Mouse (Mus musculus): ENCODE data around the gene F930015N05Rik. TPM values are rescaled to one million over a fixed set of nuclear protein-coding genes. Genes with fewer than 3 reads are reported as not detected.

Gene F930015N05Rik
- total RNA-seq (2014; rRNA removed) (0.07 TPM in 1 of 2 replicates, not detected in the other), polyA plus RNA-seq (2012; rRNA removed) (0.07 TPM in 1 of 2 replicates, not detected in the other)

- H3K4me1 ChIP-seq (ENCODE audit: control insufficient read depth, insufficient read depth, low read length): no peaks in the 10 kb centered on the region
- H3K27me3 ChIP-seq (ENCODE audit: control insufficient read depth, insufficient read depth, low read length): peaks cover 9% of the 10 kb centered on the region
- DNase-seq (ENCODE audit: extremely low read depth, low read depth, low spot score): no peak
- TF ChIP-seq POLR2A (IDR thresholded peaks at IDR 0.05; ENCODE audit: extremely low read depth, insufficient read depth, low read length) (no peak), CTCF (IDR thresholded peaks at IDR 0.05; ENCODE audit: low read depth, low read length) (no peak)
- H3K27ac ChIP-seq (replicated peaks; ENCODE audit: insufficient read depth, low read depth, low read length): peak within 1 kb of the TSS; percentile 22; the same call in 1 of the 2 replicates
- H3K9ac ChIP-seq (ENCODE audit: low read depth, low read length): peak within 1 kb of the TSS; percentile 64
- H3K79me2 ChIP-seq (ENCODE audit: control insufficient read depth, insufficient read depth, low read length): no peaks in the 10 kb centered on the region
- 2% methylated on average over 24 of the region's 24 CpGs for WGBS
- H3K4me3 ChIP-seq (ENCODE audit: insufficient read depth, low read depth, low read length): peak within 1 kb of the TSS; percentile 54
- H3K36me3 ChIP-seq (ENCODE audit: control insufficient read depth, insufficient read depth, low read length): no peaks in the 10 kb centered on the region
Observed at GRCm38 (mm10) chr11:64436412-64436727, at the start of gene F930015N05Rik. Gene F930015N05Rik, minus strand, starts transcription at chr11:64436653.

DNA sequence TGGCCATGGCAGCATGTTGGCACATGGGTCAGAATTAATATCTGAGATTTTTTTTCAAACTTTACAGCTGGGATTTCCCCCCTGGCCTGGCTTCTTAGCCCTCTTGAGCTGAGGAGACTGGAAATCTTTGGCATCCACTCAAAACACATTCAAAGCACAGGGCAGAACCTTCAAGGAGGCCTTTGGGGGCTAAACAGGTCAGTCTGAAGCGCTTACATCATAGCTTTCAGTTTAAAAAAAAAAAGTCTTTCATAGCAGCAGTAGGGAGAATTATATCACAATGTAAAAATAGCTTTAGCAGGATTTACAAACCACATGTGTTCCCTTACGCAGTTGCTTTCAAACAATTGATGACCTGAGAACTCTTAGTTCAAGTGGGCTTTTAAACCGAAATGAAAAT is 45.0 kb upstream of the F930015N05Rik start:
- Histone ChIP-seq H3K27ac (replicated peaks; ENCODE audit: insufficient read depth, low read depth, low read length) (no peak overlapping the region), H3K9ac (ENCODE audit: low read depth, low read length) (no peak overlapping the region), H3K27me3 (ENCODE audit: control insufficient read depth, insufficient read depth, low read length) (no peaks in the 10 kb centered on the region), H3K4me3 (ENCODE audit: insufficient read depth, low read depth, low read length) (no peak overlapping the region), H3K4me1 (ENCODE audit: control insufficient read depth, insufficient read depth, low read length) (no peaks in the 10 kb centered on the region), H3K79me2 (ENCODE audit: control insufficient read depth, insufficient read depth, low read length) (no peaks in the 10 kb centered on the region), H3K36me3 (ENCODE audit: control insufficient read depth, insufficient read depth, low read length) (no peaks in the 10 kb centered on the region)
- 84% methylated on average over 3 of the region's 3 CpGs for WGBS
- TF ChIP-seq POLR2A (IDR thresholded peaks at IDR 0.05; ENCODE audit: extremely low read depth, insufficient read depth, low read length) (no peak), CTCF (IDR thresholded peaks at IDR 0.05; ENCODE audit: low read depth, low read length) (no peak)
- no peak for DNase-seq (ENCODE audit: extremely low read depth, low read depth, low spot score)

DNA sequence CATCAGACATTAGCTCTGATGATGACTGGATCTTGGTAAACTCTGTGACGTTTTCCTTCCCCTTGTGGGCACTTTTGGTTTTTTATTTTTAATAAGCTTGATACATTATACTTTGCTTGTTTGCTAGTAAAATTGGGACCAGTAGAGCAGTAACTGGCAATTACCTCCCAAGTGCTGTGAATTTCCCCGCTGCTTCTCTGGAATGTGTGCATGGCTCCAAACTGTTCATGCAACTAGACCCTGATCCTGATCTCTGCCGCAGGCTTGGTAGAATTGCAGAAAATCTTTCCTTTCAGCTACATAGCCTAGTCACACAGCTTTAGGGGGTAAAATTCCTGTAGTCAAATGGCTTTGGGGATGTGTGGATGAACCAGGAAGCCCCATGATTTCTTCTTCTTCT is 37.2 kb upstream of the F930015N05Rik start:
- Histone ChIP-seq H3K27me3 (ENCODE audit: control insufficient read depth, insufficient read depth, low read length) (no peaks in the 10 kb centered on the region), H3K79me2 (ENCODE audit: control insufficient read depth, insufficient read depth, low read length) (no peaks in the 10 kb centered on the region), H3K9ac (ENCODE audit: low read depth, low read length) (no peak overlapping the region), H3K27ac (replicated peaks; ENCODE audit: insufficient read depth, low read depth, low read length) (no peak overlapping the region), H3K36me3 (ENCODE audit: control insufficient read depth, insufficient read depth, low read length) (no peaks in the 10 kb centered on the region), H3K4me1 (ENCODE audit: control insufficient read depth, insufficient read depth, low read length) (no peaks in the 10 kb centered on the region), H3K4me3 (ENCODE audit: insufficient read depth, low read depth, low read length) (no peak overlapping the region)
- 84% methylated on average over 3 of the region's 3 CpGs for WGBS
- TF ChIP-seq CTCF (IDR thresholded peaks at IDR 0.05; ENCODE audit: low read depth, low read length) (no peak), POLR2A (IDR thresholded peaks at IDR 0.05; ENCODE audit: extremely low read depth, insufficient read depth, low read length) (no peak)
- no peak for DNase-seq (ENCODE audit: extremely low read depth, low read depth, low spot score)

- H3K27me3 ChIP-seq (ENCODE audit: control insufficient read depth, insufficient read depth, low read length): no peaks in the 10 kb centered on the region
- no peaks in the 10 kb centered on the region for H3K79me2 ChIP-seq (ENCODE audit: control insufficient read depth, insufficient read depth, low read length)
- H3K9ac ChIP-seq (ENCODE audit: low read depth, low read length): no peak overlapping the region
- TF ChIP-seq POLR2A (IDR thresholded peaks at IDR 0.05; ENCODE audit: extremely low read depth, insufficient read depth, low read length) (no peak), CTCF (IDR thresholded peaks at IDR 0.05; ENCODE audit: low read depth, low read length) (no peak)
- no peaks in the 10 kb centered on the region for H3K36me3 ChIP-seq (ENCODE audit: control insufficient read depth, insufficient read depth, low read length)
- no peak overlapping the region for H3K27ac ChIP-seq (replicated peaks; ENCODE audit: insufficient read depth, low read depth, low read length)
- DNase-seq (ENCODE audit: extremely low read depth, low read depth, low spot score): no peak
- no peak overlapping the region for H3K4me3 ChIP-seq (ENCODE audit: insufficient read depth, low read depth, low read length)
- no peaks in the 10 kb centered on the region for H3K4me1 ChIP-seq (ENCODE audit: control insufficient read depth, insufficient read depth, low read length)
Observed at GRCm38 (mm10) chr11:64470689-64471088, 34.2 kb upstream of the F930015N05Rik start.

- 50% methylated on average over 4 of the region's 4 CpGs for WGBS
- H3K27ac ChIP-seq (replicated peaks; ENCODE audit: insufficient read depth, low read depth, low read length): no peak overlapping the region
- H3K4me3 ChIP-seq (ENCODE audit: insufficient read depth, low read depth, low read length): no peak overlapping the region
- no peaks in the 10 kb centered on the region for H3K4me1 ChIP-seq (ENCODE audit: control insufficient read depth, insufficient read depth, low read length)
- no peaks in the 10 kb centered on the region for H3K27me3 ChIP-seq (ENCODE audit: control insufficient read depth, insufficient read depth, low read length)
- no peak overlapping the region for H3K9ac ChIP-seq (ENCODE audit: low read depth, low read length)
- no peaks in the 10 kb centered on the region for H3K79me2 ChIP-seq (ENCODE audit: control insufficient read depth, insufficient read depth, low read length)
- no peaks in the 10 kb centered on the region for H3K36me3 ChIP-seq (ENCODE audit: control insufficient read depth, insufficient read depth, low read length)
- DNase-seq (ENCODE audit: extremely low read depth, low read depth, low spot score): peak; percentile 6
- TF ChIP-seq CTCF (IDR thresholded peaks at IDR 0.05; ENCODE audit: low read depth, low read length) (no peak), POLR2A (IDR thresholded peaks at IDR 0.05; ENCODE audit: extremely low read depth, insufficient read depth, low read length) (no peak)
Observed at GRCm38 (mm10) chr11:64468737-64469136, 32.3 kb upstream of the F930015N05Rik start.

GRCm38 (mm10) chr11:64461746-64462145 is 25.3 kb upstream of the F930015N05Rik start:
- no peak overlapping the region for H3K27ac ChIP-seq (replicated peaks; ENCODE audit: insufficient read depth, low read depth, low read length)
- DNase-seq (ENCODE audit: extremely low read depth, low read depth, low spot score): no peak
- H3K4me1 ChIP-seq (ENCODE audit: control insufficient read depth, insufficient read depth, low read length): no peaks in the 10 kb centered on the region
- H3K4me3 ChIP-seq (ENCODE audit: insufficient read depth, low read depth, low read length): no peak overlapping the region
- H3K36me3 ChIP-seq (ENCODE audit: control insufficient read depth, insufficient read depth, low read length): no peaks in the 10 kb centered on the region
- TF ChIP-seq POLR2A (IDR thresholded peaks at IDR 0.05; ENCODE audit: extremely low read depth, insufficient read depth, low read length) (no peak), CTCF (IDR thresholded peaks at IDR 0.05; ENCODE audit: low read depth, low read length) (no peak)
- WGBS: 71% methylated on average over 3 of the region's 3 CpGs
- no peak overlapping the region for H3K9ac ChIP-seq (ENCODE audit: low read depth, low read length)
- H3K27me3 ChIP-seq (ENCODE audit: control insufficient read depth, insufficient read depth, low read length): no peaks in the 10 kb centered on the region
- no peaks in the 10 kb centered on the region for H3K79me2 ChIP-seq (ENCODE audit: control insufficient read depth, insufficient read depth, low read length)

Data from liver, adult 2 months (tissue).